Mouse (Mus musculus) adrenal gland, postnatal 25 days (tissue): Measurements from ENCODE around the gene Lsamp. TPM values are rescaled to one million over a fixed set of nuclear protein-coding genes. Genes with fewer than 3 reads are reported as not detected.

ENCODE experiments used
- microRNA-seq, 2 experiments: library from miRNA; unstranded; fragments of <30 nt; microRNA quantifications; one replicate each; pipeline ENCODE4 v1.2.0; 2021
- total RNA-seq: library from RNA; stranded (reverse); gene quantifications from 2 replicates; pipeline ENCODE4 v1.2.3, GENCODE M21; 2021

Lsamp gene
- total RNA-seq, 1 experiment from 2014 or later, result 8.0 TPM

Small RNAs within 50 kb of the gene (microRNA-seq; reads per million reads assigned to microRNA genes)
- gene Gm27887 (0 reads per million in 2 experiments), gene Gm47276 (0 reads per million in 2 experiments)
